Mouse (Mus musculus): ENCODE data around the gene Snx3.

GRCm38 (mm10) chr10:42474946-42475514 lies 26.8 kb upstream of the Snx3 start:
- TF ChIP-seq CTCF (IDR thresholded peaks at IDR 0.05; ENCODE audit: borderline replicate concordance, extremely low read depth, insufficient read depth, insufficient read length) (no peak), POLR2A (IDR thresholded peaks at IDR 0.05; ENCODE audit: borderline replicate concordance, extremely low read depth, insufficient read depth, insufficient read length, poor library complexity, severe bottlenecking) (no peak)
